Mouse (Mus musculus) CH12.LX (cell line): Measurements from ENCODE around the gene Pycr2.

Experiments used
- CTCF ChIP-seq, 2 experiments: IDR thresholded peaks in 1 of 2; conservative IDR thresholded peaks in 1 of 2; 2 replicates each; pipeline ENCODE4 v1.5.1; 2011 to 2012; ENCODE audit warnings: low read depth in 2 of 2, low read length in 2 of 2, improper control_type of control experiment in 1 of 2, inconsistent platforms in 1 of 2, mild to moderate bottlenecking in 1 of 2, moderate library complexity in 1 of 2
- MAFK ChIP-seq: IDR thresholded peaks from 2 replicates; pipeline ENCODE4 v1.6.1; 2011; ENCODE audit warnings: low read length, improper control_type of control experiment; ENCODE audit not compliant: insufficient replicate concordance
- MAX ChIP-seq: IDR thresholded peaks from 2 replicates; pipeline ENCODE4 v1.6.1; 2011; ENCODE audit warnings: low read length, improper control_type of control experiment
- POLR2A ChIP-seq: IDR thresholded peaks from 2 replicates; pipeline ENCODE4 v1.6.1; 2011; ENCODE audit warnings: low read depth, mild to moderate bottlenecking, improper control_type of control experiment, low read length

DNA sequence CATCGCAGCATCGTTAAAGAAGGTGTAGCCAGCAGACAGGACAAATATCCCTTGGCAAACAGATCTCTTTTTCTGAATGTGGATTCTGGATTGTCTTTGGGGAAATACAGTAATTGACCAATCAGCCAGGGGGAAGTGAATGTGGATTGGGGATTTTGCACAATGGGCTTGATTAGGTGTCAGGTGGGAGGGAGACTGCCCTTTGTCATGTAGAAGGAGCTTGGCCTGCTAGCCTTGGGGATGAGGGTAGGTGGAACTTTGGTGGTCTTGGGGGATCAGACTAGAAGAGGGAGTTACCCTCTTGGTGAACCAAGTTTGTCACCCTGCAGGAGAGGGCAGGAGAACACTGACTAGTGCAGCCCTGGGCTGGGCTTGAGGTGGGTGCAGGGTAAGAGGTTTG lies 20.6 kb downstream of the Pycr2 start:
- TF ChIP-seq POLR2A = no peak
- TF ChIP-seq MAX = no peak
- no peak for TF ChIP-seq MAFK
- no peak for TF ChIP-seq CTCF (conservative IDR thresholded peaks at IDR 0.05 in 1 of 2, IDR thresholded peaks at IDR 0.05 in 1 of 2; ENCODE audit: low read depth in 2 of 2, low read length in 2 of 2)
